Mouse (Mus musculus) liver, embryonic 14.5 days (tissue): Measurements from ENCODE around the gene Tex10.

Experiments used
- CTCF ChIP-seq: IDR thresholded peaks from 2 replicates; pipeline ENCODE4 v1.5.1; 2016; ENCODE audit warnings: antibody characterized with exemption, low read depth, control low read depth
- EP300 ChIP-seq: IDR thresholded peaks from 2 replicates; pipeline ENCODE4 v1.6.1; 2016; ENCODE audit warnings: antibody characterized with exemption, low read depth

- TF ChIP-seq EP300 (no peak), CTCF (no peak)
Measured at GRCm38 (mm10) chr4:48470977-48471376, 2.3 kb downstream of the Tex10 start.
